Mouse (Mus musculus): ENCODE measurements around the gene Rbfox3.

GRCm38 (mm10) chr11:118598726-118599125 lies 312.7 kb downstream of the Rbfox3 start:
- TF ChIP-seq CTCF (conservative IDR thresholded peaks at IDR 0.05; ENCODE audit: low read length), result no peak
- no peak for TF ChIP-seq POU5F1 (IDR thresholded peaks at IDR 0.05; ENCODE audit: borderline replicate concordance, low read length)
- no peak for TF ChIP-seq NANOG (IDR thresholded peaks at IDR 0.05; ENCODE audit: borderline replicate concordance, low read length)
